Mouse (Mus musculus) right cerebral cortex, adult 2 months (tissue): ENCODE data around the gene Pop4.

ENCODE experiments used
- DNase-seq, 2 experiments: peaks; one replicate each; pipeline ENCODE4 v3.0.0; 2021 to 2022; ENCODE audit warnings: low spot score in 2 of 2

Gene Pop4

DNA sequence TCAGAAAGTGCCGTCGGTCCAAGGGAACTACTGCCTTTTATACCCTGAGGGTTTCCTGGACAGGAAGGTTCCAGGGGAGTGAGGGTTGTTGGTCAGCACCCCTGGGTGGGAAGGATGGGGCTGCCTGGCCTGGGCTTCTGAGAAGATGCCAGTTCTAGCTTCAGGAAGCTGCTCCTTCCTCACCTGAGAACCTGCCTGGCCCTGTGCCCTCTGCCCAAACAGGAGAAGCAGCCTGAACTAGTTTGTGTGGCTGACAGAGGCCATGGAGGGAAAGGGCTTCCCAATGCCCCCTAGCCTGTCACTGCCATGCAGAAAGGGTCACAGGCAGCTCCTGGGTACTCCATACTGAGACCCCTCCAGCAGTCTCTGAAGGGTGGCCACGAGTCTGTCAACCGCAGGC, 51.7 kb downstream of the Pop4 start:
- no peak for DNase-seq

DNA sequence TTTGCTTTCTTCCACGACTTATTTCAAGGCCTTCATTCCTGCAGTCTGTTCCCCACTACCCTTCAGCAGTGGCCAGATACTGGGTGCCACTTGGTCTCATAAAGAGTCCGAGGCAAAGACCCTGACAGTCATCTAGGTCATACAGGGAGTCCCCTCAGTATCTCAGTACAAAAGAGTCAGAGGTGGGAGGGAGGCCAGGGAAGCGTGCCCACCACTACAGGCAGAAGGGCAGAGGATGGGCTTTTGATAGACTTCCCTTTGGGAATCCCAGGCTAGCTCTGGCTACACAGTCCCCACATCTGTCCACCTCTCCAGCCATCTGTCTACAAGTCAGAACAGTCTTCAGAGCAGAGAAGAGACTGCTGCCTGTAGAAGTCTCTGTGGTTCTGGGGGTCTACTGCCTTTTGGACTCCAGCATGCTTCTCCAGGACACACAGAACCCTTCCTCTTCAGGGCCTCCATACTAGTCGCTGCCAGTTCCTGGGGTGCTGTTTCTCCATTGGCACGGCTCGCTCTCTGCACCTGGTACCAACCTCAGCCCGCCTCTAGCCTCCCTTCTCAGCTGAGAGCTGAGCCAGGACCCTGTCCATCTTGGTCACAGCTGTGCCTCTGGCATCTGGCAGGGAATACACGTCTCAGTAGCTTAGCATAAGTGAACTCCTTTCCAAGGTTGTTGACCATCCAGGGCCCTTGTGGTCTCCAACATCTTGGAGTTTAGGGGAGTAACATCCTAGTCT, 52.4 kb downstream of the Pop4 start:
- DNase-seq, result no peak

DNA sequence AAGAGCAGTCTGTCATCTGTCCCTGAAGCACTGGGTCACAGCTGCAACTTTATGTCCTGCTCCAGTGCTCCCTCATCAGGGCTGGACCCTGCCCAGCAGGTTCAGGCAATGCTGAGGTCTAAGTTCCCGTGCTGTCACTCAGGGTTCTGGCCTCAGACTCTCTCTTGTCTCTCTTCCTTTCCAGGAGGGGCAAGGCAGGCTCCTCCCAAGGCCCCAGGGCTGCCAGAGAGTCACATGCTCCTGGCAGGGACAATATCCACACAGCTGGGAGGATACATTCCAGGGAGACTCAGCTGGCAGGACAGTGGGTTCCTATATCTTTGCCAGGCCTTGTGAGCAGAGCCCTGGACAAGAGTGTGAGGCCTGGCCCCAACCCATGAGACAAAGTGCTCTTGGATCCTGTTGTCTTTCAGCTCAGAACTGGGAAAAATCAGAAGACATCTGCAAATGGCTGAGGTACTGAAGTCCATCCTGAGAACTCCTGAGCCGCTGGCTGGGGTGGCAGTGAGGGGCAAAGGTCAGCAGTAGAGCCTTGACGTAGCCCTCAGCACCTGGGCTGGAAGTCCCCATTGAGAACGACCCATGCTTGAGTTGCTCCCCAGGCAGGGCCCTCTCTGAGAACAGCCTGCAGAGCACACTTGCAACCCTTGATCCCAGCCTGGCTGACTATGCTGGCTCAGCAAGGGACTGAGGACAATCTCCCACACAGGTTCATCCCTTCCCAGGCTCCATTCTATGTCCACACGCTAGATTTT, 53.6 kb downstream of the Pop4 start:
- DNase-seq, result peak; percentile 36 to 49

DNA sequence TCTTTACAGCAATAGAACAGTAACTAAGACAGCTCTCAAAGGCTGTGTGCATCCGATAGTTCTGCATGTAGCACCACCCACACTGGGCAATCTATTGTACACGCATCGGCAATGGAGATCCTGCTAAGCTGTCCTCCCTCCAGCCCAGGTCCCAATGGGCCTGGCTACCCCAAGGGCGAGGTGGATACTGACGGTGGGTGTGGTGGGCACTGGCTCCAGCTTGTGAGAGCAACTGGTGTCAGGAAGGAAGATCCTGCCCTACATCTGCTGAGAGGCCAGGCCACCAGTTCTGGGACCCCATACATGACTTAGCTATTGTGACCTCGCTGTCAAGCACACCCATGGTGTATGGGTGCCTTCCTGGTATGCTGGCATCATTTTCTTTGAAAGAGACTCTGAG, 55.5 kb downstream of the Pop4 start:
- no peak for DNase-seq

DNA sequence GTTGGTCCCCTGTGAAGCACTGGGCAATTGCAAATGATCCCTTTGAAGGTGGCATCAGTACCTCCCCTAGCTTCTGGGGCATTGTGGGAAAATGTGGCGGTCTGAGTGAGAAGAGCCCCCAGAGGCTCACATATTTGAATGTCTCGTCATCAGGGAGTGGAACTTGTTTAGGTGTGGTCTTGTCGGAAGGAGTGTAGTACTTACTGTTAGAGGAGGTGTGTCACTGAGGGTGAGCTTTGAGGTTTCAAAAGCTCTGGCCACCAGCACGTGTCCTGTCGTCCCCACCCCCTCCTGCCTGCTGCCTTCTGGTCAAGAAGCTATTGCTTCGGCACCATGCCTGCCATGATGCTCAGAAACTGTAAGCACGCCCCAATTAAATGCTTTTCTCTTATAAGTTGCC, 55.9 kb downstream of the Pop4 start:
- DNase-seq, result no peak

DNA sequence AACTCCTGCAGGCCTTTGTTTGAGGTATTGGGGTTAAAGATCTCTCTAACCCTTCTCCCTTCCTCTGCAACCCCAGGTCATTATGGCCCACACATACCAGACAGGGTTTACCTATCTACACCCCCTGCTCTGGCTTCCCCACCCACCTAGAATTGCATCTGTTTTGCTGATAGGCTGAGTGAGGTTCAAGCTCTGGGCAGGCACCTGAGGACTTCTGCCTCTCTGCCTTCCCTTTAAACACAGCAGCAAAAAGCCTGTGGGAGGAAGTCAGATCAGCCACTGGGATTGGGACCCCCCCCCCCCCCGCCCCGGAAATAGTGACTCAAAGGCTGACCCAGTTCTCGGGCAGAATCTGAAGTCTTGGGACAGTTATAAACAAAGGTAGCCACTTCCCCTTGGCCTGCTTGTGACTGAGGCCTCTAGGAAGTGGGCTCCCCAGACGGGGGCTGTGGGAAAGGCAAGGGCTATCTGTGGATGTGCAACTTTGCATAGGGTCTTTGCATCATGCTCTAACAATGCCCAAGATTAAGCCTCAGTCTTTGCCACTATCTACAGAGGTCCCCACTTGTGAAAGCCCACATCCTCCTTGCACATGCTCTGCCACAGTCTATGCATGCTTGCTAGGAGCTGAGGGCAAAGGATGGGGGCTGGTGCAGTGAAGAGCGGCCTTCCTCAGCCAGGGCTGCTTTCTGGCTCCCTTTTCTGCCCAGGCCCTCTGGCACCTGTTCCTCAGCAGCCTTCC, 56.6 kb downstream of the Pop4 start:
- no peak for DNase-seq

DNA sequence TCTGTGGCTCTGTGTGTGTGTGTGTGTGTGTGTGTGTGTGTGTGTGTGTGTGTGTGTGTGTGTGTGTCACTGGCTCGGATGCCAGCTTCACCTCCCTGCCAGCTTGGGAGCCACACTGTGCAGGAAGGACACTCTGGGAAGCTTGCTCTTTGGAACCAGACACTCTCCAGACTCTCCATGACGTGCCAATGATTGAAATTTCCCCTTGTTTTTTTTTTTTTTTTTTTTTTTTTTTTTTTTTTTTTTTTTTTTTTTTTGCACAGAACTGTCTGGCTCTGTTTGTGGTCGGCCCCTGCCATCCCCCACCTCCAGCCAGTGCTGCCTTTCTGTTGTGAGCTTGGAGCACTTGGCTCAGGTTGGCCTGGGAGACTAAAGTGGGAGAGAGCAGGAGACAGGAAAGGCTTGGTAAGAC, 58.6 kb downstream of the Pop4 start:
- DNase-seq, result no peak
